Mouse (Mus musculus): Measurements from ENCODE around the gene Ttc23l. TPM values are rescaled to one million over a fixed set of nuclear protein-coding genes. Genes with fewer than 3 reads are reported as not detected.
"Not testable (repeated sequence)": the region's sequence is repeated elsewhere in the genome, so short reads cannot be mapped to it uniquely, and the experiment has no call there.

Ttc23l gene
- not detected for total RNA-seq (2021)

- DNase-seq (ENCODE audit: low spot score in 2 of 2): no peak
- intact Hi-C loops (cut with DNase I): no loop called here
Measured at GRCm38 (mm10) chr15:10558465-10558864, at the start of gene Ttc23l. Gene Ttc23l (minus strand): TSS chr15:10558668.

GRCm38 (mm10) chr15:10599413-10599812 lies 40.9 kb upstream of the Ttc23l start:
- DNase-seq (ENCODE audit: low spot score in 2 of 2): no peak
- intact Hi-C loops (cut with DNase I): no loop called here

- no peak for DNase-seq (ENCODE audit: low spot score in 2 of 2)
Measured at GRCm38 (mm10) chr15:10598259-10599225, 40.1 kb upstream of the Ttc23l start.

GRCm38 (mm10) chr15:10596871-10597270 lies 38.4 kb upstream of the Ttc23l start:
- intact Hi-C loops (cut with DNase I): no loop called here
- no peak for DNase-seq (ENCODE audit: low spot score in 2 of 2)

More at GRCm38 (mm10) chr15:10598259-10599225, 40.1 kb upstream of the Ttc23l start:
- intact Hi-C loops (cut with DNase I): no loop called here

GRCm38 (mm10) chr15:10595408-10595807 lies 36.9 kb upstream of the Ttc23l start:
- intact Hi-C loops (cut with DNase I): no loop called here

GRCm38 (mm10) chr15:10594910-10595309 lies 36.4 kb upstream of the Ttc23l start:
- intact Hi-C loops (cut with DNase I): no loop called here
- DNase-seq (ENCODE audit: low spot score in 2 of 2): no peak

More at GRCm38 (mm10) chr15:10595408-10595807, 36.9 kb upstream of the Ttc23l start:
- DNase-seq (ENCODE audit: low spot score in 2 of 2): no peak

GRCm38 (mm10) chr15:10593094-10593493 lies 34.6 kb upstream of the Ttc23l start:
- DNase-seq (ENCODE audit: low spot score in 2 of 2): no peak
- intact Hi-C loops (cut with DNase I): no loop called here

GRCm38 (mm10) chr15:10586565-10586964 lies 28.1 kb upstream of the Ttc23l start:
- DNase-seq (ENCODE audit: low spot score in 2 of 2): no peak
- intact Hi-C loops (cut with DNase I): no loop called here

GRCm38 (mm10) chr15:10584359-10585187 lies 26.1 kb upstream of the Ttc23l start:
- intact Hi-C loops (cut with DNase I): no loop called here
- no peak for DNase-seq (ENCODE audit: low spot score in 2 of 2)

- DNase-seq (ENCODE audit: low spot score in 2 of 2): no peak
- intact Hi-C loops (cut with DNase I): no loop called here
Measured at GRCm38 (mm10) chr15:10583408-10583807, 24.9 kb upstream of the Ttc23l start.

GRCm38 (mm10) chr15:10579159-10579558 lies 20.7 kb upstream of the Ttc23l start:
- DNase-seq (ENCODE audit: low spot score in 2 of 2): no peak
- intact Hi-C loops (cut with DNase I): no loop called here

- intact Hi-C loops (cut with DNase I): no loop called here
- no peak for DNase-seq (ENCODE audit: low spot score in 2 of 2)
Measured at GRCm38 (mm10) chr15:10566486-10566885, 8.0 kb upstream of the Ttc23l start.

- intact Hi-C loops (cut with DNase I): no loop called here
- no peak for DNase-seq (ENCODE audit: low spot score in 2 of 2)
Measured at GRCm38 (mm10) chr15:10564201-10564600, 5.7 kb upstream of the Ttc23l start.

- DNase-seq (ENCODE audit: low spot score in 2 of 2): no peak
- intact Hi-C loops (cut with DNase I): no loop called here
Measured at GRCm38 (mm10) chr15:10562281-10562680, 3.8 kb upstream of the Ttc23l start.

GRCm38 (mm10) chr15:10560005-10560404 lies 1.5 kb upstream of the Ttc23l start:
- intact Hi-C loops (cut with DNase I): no loop called here
- no peak for DNase-seq (ENCODE audit: low spot score in 2 of 2)

- DNase-seq (ENCODE audit: low spot score in 2 of 2): no peak
- intact Hi-C loops (cut with DNase I): no loop called here
Measured at GRCm38 (mm10) chr15:10554336-10554735, 4.1 kb downstream of the Ttc23l start.

- intact Hi-C loops (cut with DNase I): no loop called here
- no peak for DNase-seq (ENCODE audit: low spot score in 2 of 2)
Measured at GRCm38 (mm10) chr15:10540271-10541088, 18.0 kb downstream of the Ttc23l start.

- DNase-seq (ENCODE audit: low spot score in 2 of 2): no peak
- intact Hi-C loops (cut with DNase I): no loop called here
Measured at GRCm38 (mm10) chr15:10535969-10536368, 22.5 kb downstream of the Ttc23l start.

GRCm38 (mm10) chr15:10534591-10534990 lies 23.9 kb downstream of the Ttc23l start:
- no peak for DNase-seq (ENCODE audit: low spot score in 2 of 2)
- intact Hi-C loops (cut with DNase I): no loop called here

GRCm38 (mm10) chr15:10533361-10533760 lies 25.1 kb downstream of the Ttc23l start:
- intact Hi-C loops (cut with DNase I): not testable (repeated sequence)

More at GRCm38 (mm10) chr15:10533361-10533760, 25.1 kb downstream of the Ttc23l start:
- DNase-seq (ENCODE audit: low spot score in 2 of 2): not testable (repeated sequence)

Data from left cerebral cortex, postnatal 36 days (tissue).